Mouse (Mus musculus): ENCODE measurements around the gene Zfp451.

Zfp451 gene

GRCm38 (mm10) chr1:33712026-33712425 is 102.4 kb downstream of the Zfp451 start:
- no peak for DNase-seq
